Mouse (Mus musculus) central nervous system, embryonic 18 days (tissue): Measurements from ENCODE around the gene Nxt2. TPM values are rescaled to one million over a fixed set of nuclear protein-coding genes. Genes with fewer than 3 reads are reported as not detected.

Source experiments
- polyA plus RNA-seq: library from polyadenylated mRNA; depleted of rRNA; stranded (reverse); fragments of >200 nt; gene quantifications from 2 replicates; pipeline ENCODE4 v1.2.3, GENCODE M21; 2012; rRNA removed

Nxt2 gene
- polyA plus RNA-seq, result 10.5 and 11.6 TPM in 2 replicates

DNA sequence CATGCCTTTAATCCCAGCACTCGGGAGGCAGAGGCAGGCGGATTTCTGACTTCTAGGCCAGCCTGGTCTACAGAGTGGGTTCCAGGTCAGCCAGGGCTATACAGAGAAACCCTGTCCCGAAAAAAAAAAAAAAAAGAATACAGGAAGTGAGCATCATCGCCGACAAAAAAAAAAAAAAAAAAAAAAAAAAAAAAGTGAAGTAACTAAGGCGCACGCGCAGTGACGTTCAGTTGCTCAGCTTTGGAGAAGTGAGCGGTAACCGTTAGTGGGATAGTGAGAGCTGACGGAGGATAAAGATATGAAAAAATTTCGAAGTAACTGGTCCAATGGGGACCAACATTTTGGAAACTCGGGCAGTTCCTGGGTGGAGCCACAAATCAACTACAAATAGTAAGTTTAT is at the start of gene Nxt2:
TSS of gene Nxt2 (plus strand) at position 229 of the 400 bp plus-strand sequence.

DNA sequence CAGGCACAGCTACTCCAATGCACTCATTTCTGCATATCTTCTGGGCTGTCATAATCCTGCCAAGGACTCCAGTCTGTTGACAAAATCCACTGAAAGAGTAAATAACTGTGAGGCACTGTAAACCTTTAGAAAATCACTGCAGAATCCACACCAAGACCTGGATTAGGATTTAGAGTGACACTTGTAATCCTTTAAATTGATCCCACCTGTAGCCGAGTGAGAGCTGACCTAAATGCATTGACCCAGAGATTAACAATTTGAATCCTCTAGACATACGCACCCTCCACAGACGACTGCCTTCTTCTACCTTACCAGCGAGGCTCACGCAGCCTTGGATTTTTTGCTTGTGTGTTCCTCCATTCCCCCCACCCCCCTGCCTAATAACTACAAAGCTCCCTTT is 29.7 kb upstream of the Nxt2 start, which contains the start of gene Gucy2f:
TSS of gene Gucy2f (minus strand) at position 101 of the 400 bp plus-strand sequence.

Other genes with a start within 250 kb of the Nxt2 start
- gene Gucy2f, start 29.8 kb upstream of the Nxt2 start, polyA plus RNA-seq, result 0.19 and 0.21 TPM in 2 replicates
- gene Kcne1l, start 79.5 kb downstream of the Nxt2 start, polyA plus RNA-seq, result 28.0 and 34.5 TPM in 2 replicates
- gene Acsl4, start 163.8 kb downstream of the Nxt2 start, polyA plus RNA-seq, result 12.7 and 14.0 TPM in 2 replicates